Mouse (Mus musculus): ENCODE measurements around the gene Gm266. TPM values are rescaled to one million over a fixed set of nuclear protein-coding genes. Genes with fewer than 3 reads are reported as not detected.

Gene Gm266
- polyA plus RNA-seq, 1 experiment from 2014 or later = 2.3 TPM

GRCm38 (mm10) chr12:111440701-111441373, 44.8 kb downstream of the Gm266 start:
- DNase-seq (ENCODE audit: low read depth, low spot score) (no peak), ATAC-seq (no peak)
- no peak for TF ChIP-seq CTCF (IDR thresholded peaks at IDR 0.05)
- in situ Hi-C loops (cut with MboI; ENCODE audit: low pct_unique_long_range_greater_than_20kb) = no loop called here
- CTCF ChIA-PET = no interaction called here
- H3K27me3 ChIP-seq = no peaks in the 10 kb centered on the region
- POLR2A ChIA-PET = no interaction called here

- in situ Hi-C loops (cut with MboI; ENCODE audit: low pct_unique_long_range_greater_than_20kb) = no loop called here
- ATAC-seq = no peak
- ChIA-PET POLR2A (no interaction called here), CTCF (interaction anchor here (1.1 to 1.7 kb wide), 4 partner anchors 9 to 18 kb away, joined by 3 to 5 read pairs (median 3); no protein-coding TSS in a partner anchor)
- TF ChIP-seq CTCF (IDR thresholded peaks at IDR 0.05) = no peak
- H3K27me3 ChIP-seq = no peaks in the 10 kb centered on the region
- DNase-seq (ENCODE audit: low read depth, low spot score) = no peak
These were observed 46.8 kb downstream of the Gm266 start for GRCm38 (mm10) chr12:111438850-111439249.

- no peak for ATAC-seq
- in situ Hi-C loops (cut with MboI; ENCODE audit: low pct_unique_long_range_greater_than_20kb) = no loop called here
- no peak for DNase-seq (ENCODE audit: low read depth, low spot score)
- ChIA-PET CTCF (interaction anchor here (0.9 to 1.7 kb wide), 2 partner anchors 9 to 10 kb away, joined by 3 to 5 read pairs; no protein-coding TSS in a partner anchor), POLR2A (no interaction called here)
- no peak for TF ChIP-seq CTCF (IDR thresholded peaks at IDR 0.05)
- H3K27me3 ChIP-seq = no peaks in the 10 kb centered on the region
These were observed 48.3 kb downstream of the Gm266 start for GRCm38 (mm10) chr12:111437222-111437900.

- POLR2A ChIA-PET = no interaction called here
- CTCF ChIA-PET = no interaction called here
- in situ Hi-C loops (cut with MboI; ENCODE audit: low pct_unique_long_range_greater_than_20kb) = no loop called here
- ATAC-seq (no peak), DNase-seq (ENCODE audit: low read depth, low spot score) (no peak)
- TF ChIP-seq CTCF (IDR thresholded peaks at IDR 0.05) = no peak
- no peaks in the 10 kb centered on the region for H3K27me3 ChIP-seq
These were observed 49.0 kb downstream of the Gm266 start for GRCm38 (mm10) chr12:111436640-111437039.

- POLR2A ChIA-PET = no interaction called here
- H3K27me3 ChIP-seq = no peaks in the 10 kb centered on the region
- ATAC-seq = no peak
- CTCF ChIA-PET = interaction anchor here (0.8 kb wide), 1 partner anchor 12 kb away, joined by 3 read pairs; no protein-coding TSS in a partner anchor
- no peak for DNase-seq (ENCODE audit: low read depth, low spot score)
- TF ChIP-seq CTCF (IDR thresholded peaks at IDR 0.05) = no peak
- in situ Hi-C loops (cut with MboI; ENCODE audit: low pct_unique_long_range_greater_than_20kb) = no loop called here
These were observed 49.5 kb downstream of the Gm266 start for GRCm38 (mm10) chr12:111436170-111436569.

- no peak for DNase-seq (ENCODE audit: low read depth, low spot score)
- ChIA-PET POLR2A (interaction anchor here (0.7 kb wide), 1 partner anchor 7 kb away, joined by 3 read pairs; no protein-coding TSS in a partner anchor), CTCF (no interaction called here)
- TF ChIP-seq CTCF (IDR thresholded peaks at IDR 0.05) = no peak
- H3K27me3 ChIP-seq = no peaks in the 10 kb centered on the region
- ATAC-seq = no peak
- in situ Hi-C loops (cut with MboI; ENCODE audit: low pct_unique_long_range_greater_than_20kb) = no loop called here
These were observed 50.8 kb downstream of the Gm266 start for GRCm38 (mm10) chr12:111434745-111435327.

Other genes with a start within 250 kb of the Gm266 start
- gene Amn, start 214.7 kb downstream of the Gm266 start, polyA plus RNA-seq (2021) = 0.04 TPM
- 103 TPM for gene Cdc42bpb, start 108.1 kb downstream of the Gm266 start, polyA plus RNA-seq (2021)
- gene Lbhd2, start 79.0 kb downstream of the Gm266 start, polyA plus RNA-seq (2021) = not detected
- 8.5 TPM for gene Exoc3l4, start 68.8 kb downstream of the Gm266 start, polyA plus RNA-seq (2021)
- 57.5 TPM for gene Tnfaip2, start 43.4 kb downstream of the Gm266 start, polyA plus RNA-seq (2021)
- 251 TPM for gene Eif5, start 52.2 kb upstream of the Gm266 start, polyA plus RNA-seq (2021)
- 85.4 TPM for gene Mark3, start 88.7 kb upstream of the Gm266 start, polyA plus RNA-seq (2021)
- 69.4 TPM for gene Ckb, start 186.5 kb upstream of the Gm266 start, polyA plus RNA-seq (2021)
- gene Trmt61a, start 192.3 kb upstream of the Gm266 start, polyA plus RNA-seq (2021) = 12.9 TPM
- gene Bag5, start 227.4 kb upstream of the Gm266 start, polyA plus RNA-seq (2021) = 40.1 TPM
- gene Apopt1, start 227.4 kb upstream of the Gm266 start, polyA plus RNA-seq (2021) = 36.7 TPM

Data from Patski (cell line).